Mouse (Mus musculus) thymus, adult 2 months (tissue): Measurements from ENCODE around the gene Mstn. TPM values are rescaled to one million over a fixed set of nuclear protein-coding genes. Genes with fewer than 3 reads are reported as not detected.

Experiments
- DNase-seq: peaks from one replicate; pipeline ENCODE4 v3.0.0; 2021
- H3K27ac ChIP-seq: fragments of 200-500 bp; 2 replicates; pipeline ENCODE4 v1.5.1; 2012; ENCODE audit warnings: low read length, control low read depth; ENCODE audit not compliant: control insufficient read depth, insufficient read depth
- H3K27me3 ChIP-seq: fragments of 200-500 bp; 2 replicates; pipeline ENCODE4 v1.6.1; 2012; ENCODE audit warnings: mild to moderate bottlenecking, low read length, moderate library complexity, mixed read lengths; ENCODE audit not compliant: control insufficient read depth, insufficient read depth
- H3K36me3 ChIP-seq: fragments of 200-500 bp; 2 replicates; pipeline ENCODE4 v1.6.1; 2012; ENCODE audit warnings: mild to moderate bottlenecking, low read length, moderate library complexity; ENCODE audit not compliant: control insufficient read depth, insufficient read depth
- H3K4me1 ChIP-seq: fragments of 200-500 bp; replicated peaks from 2 replicates; pipeline ENCODE4 v1.6.1; 2012; ENCODE audit warnings: low read length; ENCODE audit not compliant: control insufficient read depth, insufficient read depth
- H3K4me3 ChIP-seq: fragments of 200-500 bp; 2 replicates; pipeline ENCODE4 v1.5.1; 2012; ENCODE audit warnings: mild to moderate bottlenecking, low read length, control low read depth, moderate library complexity; ENCODE audit not compliant: control insufficient read depth, insufficient read depth
- CTCF ChIP-seq: fragments of 200-500 bp; IDR thresholded peaks from 2 replicates; pipeline ENCODE4 v1.5.1; 2012; ENCODE audit warnings: mild to moderate bottlenecking, control low read depth, low read length, moderate library complexity, borderline replicate concordance; ENCODE audit not compliant: control insufficient read depth, poor library complexity, insufficient read depth; ENCODE audit errors: extremely low read depth
- POLR2A ChIP-seq: fragments of 200-500 bp; IDR thresholded peaks from 2 replicates; pipeline ENCODE4 v1.6.1; 2012; ENCODE audit warnings: mild to moderate bottlenecking, low read length, control low read depth, moderate library complexity; ENCODE audit not compliant: control insufficient read depth, poor library complexity, insufficient read depth; ENCODE audit errors: extremely low read depth
- WGBS: fragments of 180-500 bp; shearing (Covaris S2); methylation state at CpG from one replicate; pipeline ENCODE4 v1.1.7; 2018; 5-methylcytosine and 5-hydroxymethylcytosine counted together
- polyA plus RNA-seq: library from polyadenylated mRNA; depleted of rRNA; stranded (reverse); fragments of >200 nt; gene quantifications from 2 replicates; pipeline ENCODE4 v1.2.3, GENCODE M21; 2012; rRNA removed

The Mstn gene
- 0.13 and 0.23 TPM in 2 replicates for polyA plus RNA-seq

DNA sequence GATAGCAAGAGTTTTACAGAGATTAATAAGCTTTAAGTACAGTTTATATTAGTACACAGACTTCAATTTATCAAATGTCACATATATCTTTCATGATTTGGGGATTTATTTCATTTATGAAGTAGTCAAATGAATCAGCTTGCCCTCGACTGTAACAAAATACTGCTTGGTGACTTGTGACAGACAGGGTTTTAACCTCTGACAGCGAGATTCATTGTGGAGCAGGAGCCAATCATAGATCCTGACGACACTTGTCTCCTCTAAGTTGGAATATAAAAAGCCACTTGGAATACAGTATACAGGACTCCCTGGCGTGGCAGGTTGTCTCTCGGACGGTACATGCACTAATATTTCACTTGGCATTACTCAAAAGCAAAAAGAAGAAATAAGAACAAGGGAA, at the start of gene Mstn:
Gene Mstn, plus strand, starts transcription at position 301 of the 400 bp plus-strand sequence.
- H3K4me1 ChIP-seq, result no peaks in the 10 kb centered on the region
- H3K36me3 ChIP-seq, result no peaks in the 10 kb centered on the region
- no peaks in the 10 kb centered on the region for H3K27me3 ChIP-seq
- 89% methylated on average over 6 of the region's 6 CpGs for WGBS
- no peak for TF ChIP-seq CTCF
- no peak for TF ChIP-seq POLR2A
- H3K4me3 ChIP-seq, result no peak within 1 kb of the TSS
- H3K27ac ChIP-seq, result no peak within 1 kb of the TSS
- no peak for DNase-seq

DNA sequence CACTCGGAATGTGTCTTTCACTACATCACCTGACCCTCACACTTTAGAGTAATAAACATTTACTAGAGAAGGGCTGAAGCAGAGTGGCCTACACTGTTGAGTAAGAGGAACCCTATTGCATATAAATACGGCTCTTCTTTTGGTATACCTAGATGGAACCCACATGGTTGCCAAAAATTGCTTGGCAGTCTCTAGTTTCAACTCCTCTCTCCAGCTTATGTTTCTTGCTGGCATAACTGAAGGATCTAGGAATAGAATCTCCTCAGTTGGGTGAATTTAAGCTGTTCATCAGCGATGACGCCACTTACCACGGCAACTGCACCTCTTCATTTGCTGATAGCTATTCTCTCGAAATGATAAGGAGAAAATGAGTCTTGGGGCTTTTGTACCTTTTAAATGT, 46.7 kb upstream of the Mstn start:
- TF ChIP-seq CTCF (no peak), POLR2A (no peak)
- Histone ChIP-seq H3K27ac (no peak overlapping the region), H3K27me3 (no peaks in the 10 kb centered on the region), H3K36me3 (no peaks in the 10 kb centered on the region), H3K4me3 (no peak overlapping the region), H3K4me1 (no peaks in the 10 kb centered on the region)
- DNase-seq, result no peak
- WGBS, result 92% methylated on average over 6 of the region's 6 CpGs

DNA sequence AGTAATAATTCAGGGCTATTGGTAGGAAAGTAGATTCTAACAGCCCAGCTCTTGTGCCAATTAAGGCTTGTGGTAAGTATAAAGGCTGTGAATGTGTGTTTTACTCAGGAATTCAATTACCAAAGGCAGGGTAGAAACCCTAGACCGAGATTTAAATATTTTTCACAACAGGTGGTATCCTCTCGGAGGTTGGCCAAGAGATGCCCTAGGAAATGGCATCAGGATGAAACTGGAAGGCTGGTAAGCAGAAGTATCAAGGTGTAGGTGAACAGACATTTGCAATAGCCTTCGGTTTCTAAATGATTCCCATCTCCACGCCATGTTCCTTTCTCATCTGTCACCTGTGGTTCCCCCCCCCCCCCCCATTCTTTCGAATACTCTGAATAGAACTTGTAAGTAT, 45.8 kb upstream of the Mstn start:
- Histone ChIP-seq H3K4me3 (no peak overlapping the region), H3K36me3 (no peaks in the 10 kb centered on the region), H3K4me1 (no peaks in the 10 kb centered on the region), H3K27ac (no peak overlapping the region), H3K27me3 (no peaks in the 10 kb centered on the region)
- no peak for TF ChIP-seq CTCF
- no peak for TF ChIP-seq POLR2A
- no peak for DNase-seq
- WGBS, result 94% methylated on average over 5 of the region's 5 CpGs

DNA sequence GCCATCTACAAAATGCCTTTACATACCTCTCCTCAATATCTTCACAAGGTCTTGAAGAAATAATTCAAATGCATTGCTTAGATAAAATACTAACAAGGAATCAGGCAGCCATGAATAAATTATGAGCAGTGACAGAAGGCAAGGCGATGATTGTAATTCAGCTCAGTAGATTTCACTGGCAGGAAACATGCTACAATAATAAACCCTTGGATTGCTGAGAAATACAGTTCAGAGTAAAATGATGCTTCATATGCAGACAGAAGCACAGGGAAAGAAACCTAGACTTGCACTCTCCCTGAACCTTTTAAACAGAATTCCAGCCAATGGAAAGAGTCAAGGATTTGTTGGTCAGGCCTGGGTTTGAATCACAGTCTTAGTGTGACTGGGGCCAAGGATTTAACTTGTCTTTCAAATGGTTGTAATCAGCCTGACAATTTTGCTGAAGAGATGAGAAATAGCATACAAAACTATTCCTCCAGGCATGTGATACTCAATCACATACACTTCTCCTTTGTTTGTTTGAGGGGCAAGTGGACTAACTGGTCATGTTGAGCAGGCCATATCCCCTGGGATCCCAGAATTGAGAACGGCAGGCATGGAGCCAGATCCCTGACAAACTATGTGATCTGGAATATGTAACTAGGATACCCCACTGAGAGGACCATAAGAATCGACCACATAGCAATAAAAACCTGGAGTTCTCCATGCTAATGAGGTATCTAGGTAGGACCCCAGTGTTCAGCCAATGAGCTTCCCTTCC, 42.5 kb upstream of the Mstn start:
- no peak overlapping the region for H3K4me3 ChIP-seq
- H3K36me3 ChIP-seq, result no peaks in the 10 kb centered on the region
- no peaks in the 10 kb centered on the region for H3K27me3 ChIP-seq
- H3K27ac ChIP-seq, result no peak overlapping the region
- WGBS, result 86% methylated on average over 3 of the region's 3 CpGs
- TF ChIP-seq POLR2A (no peak), CTCF (no peak)
- H3K4me1 ChIP-seq, result no peaks in the 10 kb centered on the region
- DNase-seq, result no peak

DNA sequence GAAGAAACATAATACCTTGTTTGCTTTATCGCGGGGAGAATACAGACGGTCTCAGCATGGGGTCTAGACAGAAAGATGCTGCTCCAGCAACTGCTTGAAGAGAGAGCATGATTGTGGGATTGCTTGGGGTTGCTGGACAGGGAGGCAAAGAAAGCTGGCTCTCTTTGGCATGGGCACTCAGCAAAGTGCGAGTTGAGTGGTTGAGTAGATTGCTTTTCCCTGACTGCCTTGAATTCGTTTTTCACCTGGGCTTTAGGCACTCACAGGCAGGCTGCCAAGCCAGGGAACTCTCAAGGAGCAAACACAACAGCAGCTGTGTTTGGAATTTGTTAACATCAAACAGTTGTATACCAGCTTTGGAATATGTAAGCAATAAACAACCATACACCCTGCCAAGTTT, 41.4 kb upstream of the Mstn start, which contains the start of gene 1700019D03Rik:
Gene 1700019D03Rik, minus strand, starts transcription at position 101 of the 400 bp plus-strand sequence.
- DNase-seq, result no peak

DNA sequence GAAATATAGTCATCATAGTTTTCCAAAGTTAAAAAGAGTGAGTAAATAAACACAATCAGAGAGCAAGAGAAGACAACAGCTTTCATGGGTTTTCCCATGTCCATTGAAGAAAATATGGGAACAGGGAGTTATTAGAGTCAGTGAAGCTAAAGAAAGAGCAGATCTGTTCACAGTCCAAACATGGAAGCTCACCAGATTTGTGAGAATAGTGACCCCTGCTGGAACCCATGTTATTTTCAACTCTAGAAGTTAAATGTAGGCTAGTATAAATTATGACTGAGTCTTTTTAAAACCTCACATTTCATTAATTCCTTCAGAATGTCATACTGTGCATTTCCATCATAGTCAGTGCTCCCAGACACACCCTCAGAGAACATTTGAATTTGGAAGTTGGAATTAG, 28.9 kb upstream of the Mstn start:
- no peak overlapping the region for H3K27ac ChIP-seq
- TF ChIP-seq CTCF (no peak), POLR2A (no peak)
- no peaks in the 10 kb centered on the region for H3K27me3 ChIP-seq
- H3K4me1 ChIP-seq, result no peaks in the 10 kb centered on the region
- H3K36me3 ChIP-seq, result no peaks in the 10 kb centered on the region
- DNase-seq, result no peak
- no peak overlapping the region for H3K4me3 ChIP-seq

More for the DNA sequence above, 41.4 kb upstream of the Mstn start, which contains the start of gene 1700019D03Rik:
- no peaks in the 10 kb centered on the region for H3K4me1 ChIP-seq
- no peaks in the 10 kb centered on the region for H3K27me3 ChIP-seq
- no peaks in the 10 kb centered on the region for H3K36me3 ChIP-seq
- 87% methylated on average over 5 of the region's 5 CpGs for WGBS
- no peak within 1 kb of the TSS; the same call in 1 of the 2 replicates for H3K27ac ChIP-seq
- H3K4me3 ChIP-seq, result no peak within 1 kb of the TSS
- TF ChIP-seq CTCF (no peak), POLR2A (no peak)

DNA sequence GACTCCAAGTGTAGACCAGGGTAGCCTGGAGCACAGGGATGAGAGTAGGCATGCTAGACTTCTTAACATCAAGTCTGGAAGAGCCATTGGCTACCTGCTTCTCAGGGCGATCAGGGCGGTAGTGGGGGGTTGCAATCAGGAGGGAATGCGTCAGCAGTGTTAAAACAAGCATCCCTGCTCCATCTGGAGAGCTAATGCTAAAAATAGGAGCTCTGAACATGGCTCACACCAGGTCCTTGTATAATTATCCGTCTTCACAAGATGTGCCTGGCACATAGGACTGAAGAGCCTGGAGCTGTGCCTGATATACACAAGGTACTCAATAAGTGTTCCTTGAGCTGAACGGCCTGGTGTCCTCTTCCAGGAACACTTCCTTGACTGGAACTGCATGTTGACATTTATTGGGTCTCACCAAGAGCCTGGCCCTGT, 24.0 kb upstream of the Mstn start:
- no peaks in the 10 kb centered on the region for H3K36me3 ChIP-seq
- H3K4me3 ChIP-seq, result no peak overlapping the region
- H3K4me1 ChIP-seq, result no peaks in the 10 kb centered on the region
- no peak for TF ChIP-seq POLR2A
- TF ChIP-seq CTCF, result no peak
- WGBS, result 95% methylated on average over 5 of the region's 5 CpGs
- DNase-seq, result no peak
- H3K27me3 ChIP-seq, result no peaks in the 10 kb centered on the region
- no peak overlapping the region for H3K27ac ChIP-seq
